ENCODE assay signal across 20 mouse cellular contexts in genomic region chr5:24629712-24630111, GRCm38 (mm10). TPM values are rescaled to one million over a fixed set of nuclear protein-coding genes. Genes with fewer than 3 reads are reported as not detected.
DNase-seq lines count a peak whose midpoint lies in the region; ATAC-seq lines count a peak whose summit lies in the region.
"Had no signal": no experiment of that assay in that cellular context is flagged by ENCODE, and none has a peak within 500 bp of the region (broad histone marks: within the 10 kb centered on the region; RNA-seq: fewer than 3 reads in every experiment).

No protein-coding gene starts in this region.

- DNase-seq in A20 (ENCODE audit: low read depth, low spot score): peak; percentile 46
- peak; percentile 17 for DNase-seq in CD4-positive, CD25-positive, alpha-beta regulatory T cell, adult 2 months (ENCODE audit: low read depth, low spot score)
- DNase-seq in natural killer cell, adult 2 months (ENCODE audit: low spot score in 2 of 2): peak; percentile 14 to 35
- no peak for DNase-seq in left cerebral cortex, adult 8-10 months (ENCODE audit: low spot score in 2 of 2)
- DNase-seq in kidney, adult 8-10 months: no peak
- no peak for DNase-seq in urinary bladder, postnatal 14 days (ENCODE audit: low spot score)
- DNase-seq: adrenal gland, postnatal 14 days; cerebellum, adult 11 months; cerebellum, adult 2 months; cerebellum, postnatal 10 days; cerebellum, postnatal 36 days; embryo, embryonic 11 days; gastrocnemius, adult 2 months; gastrocnemius, postnatal 14 days; heart, adult 11 months had no signal

- peak; percentile 72 for ATAC-seq in activated CD4-positive, CD25-positive, alpha-beta regulatory T cell, adult 4 months
- ATAC-seq: forebrain, embryonic 13.5 days; forebrain, embryonic 16.5 days; intestine, embryonic 16.5 days had no signal

RNA-seq across cellular contexts. Expression of gene Smarcd3, which starts 5.5 kb away (rescaled TPM):
- under 1 TPM in 1 of 2 experiments, not detected in 1; 0.41 TPM for polyA plus RNA-seq in activated CD4-positive, CD25-positive, alpha-beta regulatory T cell, adult 4 months (2017; shearing (Covaris generic))
- 100 to 1,000 TPM in 2 of 4 experiments, 10 to 100 TPM in 2; 98.6 to 117 (median 104) TPM for total RNA-seq in left cerebral cortex, adult 8-10 months (2022)
- polyA plus RNA-seq: erythroblast, embryonic 14.5 days had no signal

RNA-seq across cellular contexts. Expression of gene Chpf2, which starts 43.2 kb away (rescaled TPM):
- 10 to 100 TPM in 1 of 2 experiments, 1 to 10 TPM in 1; 8.3 to 17.8 TPM for polyA plus RNA-seq in activated CD4-positive, CD25-positive, alpha-beta regulatory T cell, adult 4 months (2017; shearing (Covaris generic))
- 10 to 100 TPM; 63.7 to 82.2 (median 70.9) TPM for total RNA-seq in left cerebral cortex, adult 8-10 months (2022)

RNA-seq across cellular contexts. Expression of gene Abcf2, which starts 52.4 kb away (rescaled TPM):
- polyA plus RNA-seq in activated CD4-positive, CD25-positive, alpha-beta regulatory T cell, adult 4 months (2017; shearing (Covaris generic)): 10 to 100 TPM; 51.8 to 56.8 TPM
- total RNA-seq in left cerebral cortex, adult 8-10 months (2022): 10 to 100 TPM; 80.5 to 93.3 (median 83.7) TPM

RNA-seq across cellular contexts. Expression of gene Nub1, which starts 55.6 kb away (rescaled TPM):
- 10 to 100 TPM; 63.9 to 65.7 TPM for polyA plus RNA-seq in activated CD4-positive, CD25-positive, alpha-beta regulatory T cell, adult 4 months (2017; shearing (Covaris generic))
- 10 to 100 TPM; 85.4 to 91.5 (median 86.1) TPM for total RNA-seq in left cerebral cortex, adult 8-10 months (2022)

Comparison
In these comparisons a context has a peak if more than half of its experiments do, and no peak if none do; other contexts are left out.
1. DNase-seq: peak in A20 (single experiment), CD4-positive, CD25-positive, alpha-beta regulatory T cell, adult 2 months (single experiment) and natural killer cell, adult 2 months (2 of 2); none in left cerebral cortex, adult 8-10 months (0 of 2), kidney, adult 8-10 months (0 of 2) and urinary bladder, postnatal 14 days (single experiment).